Mouse (Mus musculus): Measurements from ENCODE around the gene Fcmr. TPM values are rescaled to one million over a fixed set of nuclear protein-coding genes. Genes with fewer than 3 reads are reported as not detected.

Fcmr gene
- polyA plus RNA-seq, 1 experiment from 2014 or later, result not detected

- Histone ChIP-seq H3K4me2 (replicated peaks; ENCODE audit: low read depth, low read length) (no peak overlapping the region), H3K4me1 (ENCODE audit: control insufficient read depth, insufficient read depth, low read length) (0 out of 2 replicates have a peak, but pooled peaks cover 4% of the 10 kb centered on the region), H3K27me3 (ENCODE audit: control insufficient read depth, insufficient read depth, low read length) (no peaks in the 10 kb centered on the region), H3K36me3 (ENCODE audit: control insufficient read depth, insufficient read depth, low read length) (no peaks in the 10 kb centered on the region), H3K27ac (ENCODE audit: low read length) (no peak overlapping the region), H3K4me3 (ENCODE audit: low read depth, low read length) (no peak overlapping the region), H3K9ac (replicated peaks; ENCODE audit: low read depth, low read length) (no peak overlapping the region), H3K9me3 (ENCODE audit: control insufficient read depth, low read depth, low read length) (no peaks in the 10 kb centered on the region)
- 70% methylated on average over 3 of the region's 3 CpGs for WGBS
- ATAC-seq (ENCODE audit: insufficient number of reproducible peaks, insufficient read depth, low FRiP score, low read depth), result no peak
Measured at GRCm38 (mm10) chr1:130875910-130876309, 10.4 kb downstream of the Fcmr start.

GRCm38 (mm10) chr1:130876931-130877509, 11.6 kb downstream of the Fcmr start:
- Histone ChIP-seq H3K9ac (replicated peaks; ENCODE audit: low read depth, low read length) (no peak overlapping the region), H3K27ac (ENCODE audit: low read length) (no peak overlapping the region), H3K36me3 (ENCODE audit: control insufficient read depth, insufficient read depth, low read length) (no peaks in the 10 kb centered on the region), H3K4me3 (ENCODE audit: low read depth, low read length) (no peak overlapping the region), H3K4me1 (ENCODE audit: control insufficient read depth, insufficient read depth, low read length) (0 out of 2 replicates have a peak, but pooled peaks cover 4% of the 10 kb centered on the region), H3K9me3 (ENCODE audit: control insufficient read depth, low read depth, low read length) (no peaks in the 10 kb centered on the region), H3K27me3 (ENCODE audit: control insufficient read depth, insufficient read depth, low read length) (no peaks in the 10 kb centered on the region), H3K4me2 (replicated peaks; ENCODE audit: low read depth, low read length) (no peak overlapping the region)
- no peak for ATAC-seq (ENCODE audit: insufficient number of reproducible peaks, insufficient read depth, low FRiP score, low read depth)
- WGBS, result 22% methylated on average over 3 of the region's 3 CpGs

GRCm38 (mm10) chr1:130877889-130878614, 12.6 kb downstream of the Fcmr start:
- Histone ChIP-seq H3K9me3 (ENCODE audit: control insufficient read depth, low read depth, low read length) (no peaks in the 10 kb centered on the region), H3K36me3 (ENCODE audit: control insufficient read depth, insufficient read depth, low read length) (no peaks in the 10 kb centered on the region), H3K27ac (ENCODE audit: low read length) (no peak overlapping the region), H3K4me3 (ENCODE audit: low read depth, low read length) (peak overlapping the region; percentile 37), H3K4me1 (ENCODE audit: control insufficient read depth, insufficient read depth, low read length) (0 out of 2 replicates have a peak, but pooled peaks cover 4% of the 10 kb centered on the region), H3K4me2 (replicated peaks; ENCODE audit: low read depth, low read length) (peak overlapping the region; percentile 78), H3K9ac (replicated peaks; ENCODE audit: low read depth, low read length) (no peak overlapping the region), H3K27me3 (ENCODE audit: control insufficient read depth, insufficient read depth, low read length) (no peaks in the 10 kb centered on the region)
- WGBS, result 3% methylated on average over 43 of the region's 43 CpGs
- ATAC-seq (ENCODE audit: insufficient number of reproducible peaks, insufficient read depth, low FRiP score, low read depth), result peak; percentile 54; the same call in 1 of the 2 replicates

GRCm38 (mm10) chr1:130879927-130880326, 14.5 kb downstream of the Fcmr start:
- Histone ChIP-seq H3K27ac (ENCODE audit: low read length) (no peak overlapping the region), H3K4me3 (ENCODE audit: low read depth, low read length) (no peak overlapping the region), H3K36me3 (ENCODE audit: control insufficient read depth, insufficient read depth, low read length) (no peaks in the 10 kb centered on the region), H3K27me3 (ENCODE audit: control insufficient read depth, insufficient read depth, low read length) (no peaks in the 10 kb centered on the region), H3K4me1 (ENCODE audit: control insufficient read depth, insufficient read depth, low read length) (0 out of 2 replicates have a peak, but pooled peaks cover 4% of the 10 kb centered on the region), H3K9me3 (ENCODE audit: control insufficient read depth, low read depth, low read length) (no peaks in the 10 kb centered on the region), H3K9ac (replicated peaks; ENCODE audit: low read depth, low read length) (no peak overlapping the region), H3K4me2 (replicated peaks; ENCODE audit: low read depth, low read length) (no peak overlapping the region)
- 86% methylated on average over 7 of the region's 7 CpGs for WGBS
- no peak for ATAC-seq (ENCODE audit: insufficient number of reproducible peaks, insufficient read depth, low FRiP score, low read depth)

- Histone ChIP-seq H3K9ac (replicated peaks; ENCODE audit: low read depth, low read length) (no peak overlapping the region), H3K27ac (ENCODE audit: low read length) (no peak overlapping the region), H3K4me3 (ENCODE audit: low read depth, low read length) (no peak overlapping the region), H3K27me3 (ENCODE audit: control insufficient read depth, insufficient read depth, low read length) (no peaks in the 10 kb centered on the region), H3K9me3 (ENCODE audit: control insufficient read depth, low read depth, low read length) (no peaks in the 10 kb centered on the region), H3K4me1 (ENCODE audit: control insufficient read depth, insufficient read depth, low read length) (0 out of 2 replicates have a peak, but pooled peaks cover 3% of the 10 kb centered on the region), H3K4me2 (replicated peaks; ENCODE audit: low read depth, low read length) (no peak overlapping the region), H3K36me3 (ENCODE audit: control insufficient read depth, insufficient read depth, low read length) (no peaks in the 10 kb centered on the region)
- no peak for ATAC-seq (ENCODE audit: insufficient number of reproducible peaks, insufficient read depth, low FRiP score, low read depth)
- WGBS, result 88% methylated on average over 4 of the region's 4 CpGs
Measured at GRCm38 (mm10) chr1:130883146-130883545, 17.7 kb downstream of the Fcmr start.

GRCm38 (mm10) chr1:130887354-130887753, 21.9 kb downstream of the Fcmr start, which contains the start of gene Il24:
Gene Il24 (minus strand): TSS chr1:130887454.
- ATAC-seq (ENCODE audit: insufficient number of reproducible peaks, insufficient read depth, low FRiP score, low read depth), result no peak
- H3K36me3 ChIP-seq (ENCODE audit: control insufficient read depth, insufficient read depth, low read length), result no peaks in the 10 kb centered on the region
- H3K9me3 ChIP-seq (ENCODE audit: control insufficient read depth, low read depth, low read length), result no peaks in the 10 kb centered on the region
- no peak within 1 kb of the TSS for H3K4me2 ChIP-seq (replicated peaks; ENCODE audit: low read depth, low read length)
- H3K27me3 ChIP-seq (ENCODE audit: control insufficient read depth, insufficient read depth, low read length), result no peaks in the 10 kb centered on the region
- H3K4me1 ChIP-seq (ENCODE audit: control insufficient read depth, insufficient read depth, low read length), result no peaks in the 10 kb centered on the region
- H3K27ac ChIP-seq (ENCODE audit: low read length), result no peak within 1 kb of the TSS
- H3K9ac ChIP-seq (replicated peaks; ENCODE audit: low read depth, low read length), result no peak within 1 kb of the TSS
- no peak within 1 kb of the TSS for H3K4me3 ChIP-seq (ENCODE audit: low read depth, low read length)

GRCm38 (mm10) chr1:130892446-130892845, 27.0 kb downstream of the Fcmr start:
- 0 out of 2 replicates have a peak, but pooled peaks have one; percentile 33 for ATAC-seq (ENCODE audit: insufficient number of reproducible peaks, insufficient read depth, low FRiP score, low read depth)
- Histone ChIP-seq H3K4me3 (ENCODE audit: low read depth, low read length) (no peak overlapping the region), H3K36me3 (ENCODE audit: control insufficient read depth, insufficient read depth, low read length) (no peaks in the 10 kb centered on the region), H3K4me2 (replicated peaks; ENCODE audit: low read depth, low read length) (no peak overlapping the region), H3K9me3 (ENCODE audit: control insufficient read depth, low read depth, low read length) (no peaks in the 10 kb centered on the region), H3K9ac (replicated peaks; ENCODE audit: low read depth, low read length) (no peak overlapping the region), H3K27me3 (ENCODE audit: control insufficient read depth, insufficient read depth, low read length) (no peaks in the 10 kb centered on the region), H3K27ac (ENCODE audit: low read length) (no peak overlapping the region), H3K4me1 (ENCODE audit: control insufficient read depth, insufficient read depth, low read length) (no peaks in the 10 kb centered on the region)
- WGBS, result 88% methylated on average over 1 of the region's 1 CpGs

GRCm38 (mm10) chr1:130893329-130894040, 28.0 kb downstream of the Fcmr start:
- Histone ChIP-seq H3K4me3 (ENCODE audit: low read depth, low read length) (no peak overlapping the region), H3K4me2 (replicated peaks; ENCODE audit: low read depth, low read length) (no peak overlapping the region), H3K27me3 (ENCODE audit: control insufficient read depth, insufficient read depth, low read length) (no peaks in the 10 kb centered on the region), H3K9me3 (ENCODE audit: control insufficient read depth, low read depth, low read length) (no peaks in the 10 kb centered on the region), H3K4me1 (ENCODE audit: control insufficient read depth, insufficient read depth, low read length) (no peaks in the 10 kb centered on the region), H3K27ac (ENCODE audit: low read length) (no peak overlapping the region), H3K9ac (replicated peaks; ENCODE audit: low read depth, low read length) (no peak overlapping the region), H3K36me3 (ENCODE audit: control insufficient read depth, insufficient read depth, low read length) (no peaks in the 10 kb centered on the region)
- 70% methylated on average over 9 of the region's 9 CpGs for WGBS
- ATAC-seq (ENCODE audit: insufficient number of reproducible peaks, insufficient read depth, low FRiP score, low read depth), result no peak

Data from stomach, embryonic 14.5 days (tissue).